Mouse (Mus musculus) brain, embryonic 14.5 days (tissue): ENCODE measurements around the gene Tgm6. TPM values are rescaled to one million over a fixed set of nuclear protein-coding genes. Genes with fewer than 3 reads are reported as not detected.

Experiments used
- DNase-seq: peaks from one replicate; pipeline ENCODE4 v3.0.0-alpha.2; 2011; ENCODE audit warnings: low read depth
- CTCF ChIP-seq: fragments of 200-500 bp; IDR thresholded peaks from 2 replicates; pipeline ENCODE4 v1.5.1; 2012; ENCODE audit warnings: inconsistent platforms, mild to moderate bottlenecking, moderate library complexity, borderline replicate concordance; ENCODE audit not compliant: insufficient read depth, insufficient read length; ENCODE audit errors: extremely low read depth
- POLR2A ChIP-seq: fragments of 200-500 bp; IDR thresholded peaks from 2 replicates; pipeline ENCODE4 v1.6.1; 2012; ENCODE audit warnings: mild to moderate bottlenecking, inconsistent platforms, borderline replicate concordance; ENCODE audit not compliant: poor library complexity, insufficient read depth, insufficient read length, severe bottlenecking; ENCODE audit errors: extremely low read depth
- polyA plus RNA-seq: library from polyadenylated mRNA; depleted of rRNA; stranded (reverse); fragments of >200 nt; gene quantifications from 2 replicates; pipeline ENCODE4 v1.2.3, GENCODE M21; 2012

Tgm6 gene
- polyA plus RNA-seq, 1 experiment: 0.23 TPM

- TF ChIP-seq CTCF: no peak
- no peak for TF ChIP-seq POLR2A
- peak; percentile 72 for DNase-seq
Observed at GRCm38 (mm10) chr2:130146089-130146668, 34.0 kb downstream of the Tgm6 start.

GRCm38 (mm10) chr2:130155171-130155570, 43.0 kb downstream of the Tgm6 start:
- TF ChIP-seq CTCF (no peak), POLR2A (no peak)
- DNase-seq: no peak

- TF ChIP-seq CTCF (no peak), POLR2A (no peak)
- DNase-seq: no peak
Observed at GRCm38 (mm10) chr2:130155851-130156250, 43.6 kb downstream of the Tgm6 start.

- DNase-seq: peak; percentile 64
Observed at GRCm38 (mm10) chr2:130157231-130158087, 45.2 kb downstream of the Tgm6 start.

GRCm38 (mm10) chr2:130158088-130158437, 45.8 kb downstream of the Tgm6 start:
- DNase-seq: no peak
- TF ChIP-seq CTCF: no peak
- TF ChIP-seq POLR2A: no peak

More at GRCm38 (mm10) chr2:130157231-130158087, 45.2 kb downstream of the Tgm6 start:
- TF ChIP-seq CTCF (no peak), POLR2A (no peak)

GRCm38 (mm10) chr2:130162701-130163100, 50.5 kb downstream of the Tgm6 start:
- no peak for DNase-seq
- no peak for TF ChIP-seq POLR2A
- no peak for TF ChIP-seq CTCF

- peak; percentile 92 for DNase-seq
- TF ChIP-seq POLR2A (no peak), CTCF (peak; percentile 67; the same call in 1 of the 2 replicates)
Observed at GRCm38 (mm10) chr2:130166311-130167214, 54.3 kb downstream of the Tgm6 start.

- DNase-seq: peak; percentile 87
- TF ChIP-seq POLR2A (no peak), CTCF (peak; percentile 76)
Observed at GRCm38 (mm10) chr2:130167861-130168260, 55.6 kb downstream of the Tgm6 start.

GRCm38 (mm10) chr2:130171674-130172073, 59.5 kb downstream of the Tgm6 start:
- no peak for DNase-seq

GRCm38 (mm10) chr2:130176820-130177219, 64.6 kb downstream of the Tgm6 start:
- no peak for TF ChIP-seq CTCF
- TF ChIP-seq POLR2A: no peak

More at GRCm38 (mm10) chr2:130171674-130172073, 59.5 kb downstream of the Tgm6 start:
- TF ChIP-seq POLR2A (no peak), CTCF (no peak)

GRCm38 (mm10) chr2:130178381-130178705, 66.1 kb downstream of the Tgm6 start:
- TF ChIP-seq POLR2A: no peak
- TF ChIP-seq CTCF: no peak
- DNase-seq: no peak

More at GRCm38 (mm10) chr2:130176820-130177219, 64.6 kb downstream of the Tgm6 start:
- no peak for DNase-seq

GRCm38 (mm10) chr2:130178706-130179506, 66.7 kb downstream of the Tgm6 start, which contains the start of gene Snrpb:
Gene Snrpb, minus strand, starts transcription at chr2:130179403.
- no peak for TF ChIP-seq CTCF
- peak; percentile 63; the same call in 1 of the 2 replicates for TF ChIP-seq POLR2A
- DNase-seq: peak; percentile 97
